Mouse (Mus musculus) neutrophil, adult 59 days (primary cell): Measurements from ENCODE around the gene Senp7. TPM values are rescaled to one million over a fixed set of nuclear protein-coding genes. Genes with fewer than 3 reads are reported as not detected.

ENCODE experiments used
- total RNA-seq, 2 experiments: library from RNA; stranded (reverse); gene quantifications; 1 replicate in 1 of 2; 2 replicates in 1 of 2; pipeline ENCODE4 v1.2.4; 2023

Gene Senp7
- total RNA-seq, result 10 to 100 TPM; 48.9 to 56.1 TPM

GRCm38 (mm10) chr16:56048038-56048437 is at the start of gene Senp7:
Gene Senp7, plus strand, starts transcription at chr16:56048338.

GRCm38 (mm10) chr16:56029661-56030082 is 18.5 kb upstream of the Senp7 start, which contains the start of gene Pcnp:
Gene Pcnp, minus strand, starts transcription at chr16:56029739.

GRCm38 (mm10) chr16:56037138-56038010 is 10.8 kb upstream of the Senp7 start, which contains the start of gene Trmt10c:
Gene Trmt10c, minus strand, starts transcription at chr16:56037819.

GRCm38 (mm10) chr16:56204051-56204450 is 155.9 kb downstream of the Senp7 start, which contains the start of gene Impg2:
Gene Impg2, plus strand, starts transcription at chr16:56204313.

Other genes with a start within 250 kb of the Senp7 start
- 100 to 1,000 TPM; 280 to 331 TPM for gene Nfkbiz, start 209.4 kb upstream of the Senp7 start, total RNA-seq
- gene Nxpe3, start 153.1 kb upstream of the Senp7 start, total RNA-seq, result 1 to 10 TPM; 2.5 to 3.3 TPM
- gene Cep97, start 113.5 kb upstream of the Senp7 start, total RNA-seq, result 1 to 10 TPM; 3.6 to 3.7 TPM
- gene Rpl24, start 82.1 kb upstream of the Senp7 start, total RNA-seq, result 100 to 1,000 TPM; 359 to 376 TPM
- 10 to 100 TPM; 28.1 to 29.4 TPM for gene Zbtb11, start 74.5 kb upstream of the Senp7 start, total RNA-seq
- 10 to 100 TPM; 74.8 to 88.1 TPM for gene Pcnp, start 18.6 kb upstream of the Senp7 start, total RNA-seq
- gene Trmt10c, start 10.5 kb upstream of the Senp7 start, total RNA-seq, result 1 to 10 TPM; 4.6 to 6.6 TPM
- under 1 TPM; 0.62 to 0.67 TPM for gene Impg2, start 156.0 kb downstream of the Senp7 start, total RNA-seq